ENCODE assay signal across 37 mouse cellular contexts in the genomic region with DNA sequence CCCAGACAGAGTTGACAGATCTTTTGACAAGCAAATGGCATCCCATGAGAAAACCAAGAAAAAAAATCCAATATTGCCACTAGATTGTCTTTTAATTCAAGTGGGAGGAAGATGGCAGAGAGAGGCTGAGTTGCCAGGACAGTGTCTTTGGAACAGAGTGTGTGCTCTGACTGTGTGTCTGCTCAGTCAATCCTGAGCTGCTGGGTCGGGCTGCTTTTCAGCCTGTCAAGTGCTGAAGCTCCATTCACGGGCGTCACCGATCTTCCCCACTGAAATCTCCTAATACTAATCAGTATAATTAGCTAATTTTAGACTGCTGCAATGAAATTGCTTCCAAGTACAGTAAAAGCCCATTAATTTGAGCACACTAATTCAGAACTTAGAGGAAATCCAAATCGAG. TPM values are rescaled to one million over a fixed set of nuclear protein-coding genes. Genes with fewer than 3 reads are reported as not detected.
"Had no signal": no experiment of that assay in that cellular context is flagged by ENCODE, and none has a peak within 500 bp of the region (broad histone marks: within the 10 kb centered on the region; RNA-seq: fewer than 3 reads in every experiment).

No protein-coding gene starts in this region.

- H3K9me3 ChIP-seq: heart, embryonic 10.5 days; heart, embryonic 12.5 days; hindbrain, embryonic 10.5 days; intestine, embryonic 15.5 days; limb, embryonic 10.5 days; limb, embryonic 12.5 days; liver, embryonic 13.5 days; liver, embryonic 15.5 days had no signal

- H3K27me3 ChIP-seq: intestine, embryonic 15.5 days; liver, embryonic 13.5 days; liver, embryonic 15.5 days had no signal

- DNase-seq: gastrocnemius, adult 2 months; gastrocnemius, postnatal 10 days; gastrocnemius, postnatal 25 days; heart, adult 18-20 months; heart, postnatal 10 days; heart, postnatal 4 days; kidney, adult 18-20 months; kidney, adult 8-10 months; kidney, postnatal 10 days; kidney, postnatal 25 days; kidney, postnatal 4 days; liver; liver, embryonic 13.5 days; liver, postnatal 0 days had no signal

- H3K27ac ChIP-seq: gastrocnemius, adult 2 months; heart, embryonic 10.5 days; hindbrain, embryonic 10.5 days; hindbrain, embryonic 14.5 days; intestine, embryonic 15.5 days; layer of hippocampus, adult 2 months; left cerebral cortex, adult 2 months; limb, embryonic 10.5 days; limb, embryonic 12.5 days; liver, embryonic 13.5 days; liver, embryonic 15.5 days had no signal

- ATAC-seq: hindbrain, embryonic 16.5 days; inflammation-experienced regulatory T-cells, adult 6 months; intestine, embryonic 15.5 days; intestine, postnatal 0 days; liver, postnatal 0 days had no signal

- H3K9ac ChIP-seq: heart, embryonic 12.5 days; hindbrain, embryonic 14.5 days; intestine, embryonic 15.5 days; limb, embryonic 12.5 days; liver, embryonic 13.5 days; liver, embryonic 15.5 days; liver, postnatal 0 days had no signal

- H3K4me1 ChIP-seq: heart, embryonic 10.5 days; heart, embryonic 12.5 days; hindbrain, embryonic 10.5 days; intestine, embryonic 15.5 days; limb, embryonic 10.5 days; limb, embryonic 12.5 days; liver, embryonic 13.5 days; liver, embryonic 15.5 days had no signal

- H3K36me3 ChIP-seq: heart, embryonic 10.5 days; heart, embryonic 12.5 days; hindbrain, embryonic 10.5 days; intestine, embryonic 15.5 days; limb, embryonic 10.5 days; limb, embryonic 12.5 days; liver, embryonic 13.5 days; liver, embryonic 15.5 days had no signal

- H3K4me2 ChIP-seq: heart, embryonic 12.5 days; hindbrain, embryonic 14.5 days; intestine, embryonic 15.5 days; limb, embryonic 12.5 days; liver, embryonic 11.5 days; liver, embryonic 13.5 days; liver, embryonic 15.5 days had no signal

- H3K4me3 ChIP-seq: gastrocnemius, adult 2 months; heart, embryonic 10.5 days; heart, embryonic 12.5 days; hindbrain, embryonic 10.5 days; intestine, embryonic 15.5 days; layer of hippocampus, adult 2 months; left cerebral cortex, adult 2 months; limb, embryonic 10.5 days; limb, embryonic 12.5 days; liver, embryonic 13.5 days; liver, embryonic 15.5 days had no signal

RNA-seq across cellular contexts. Expression of gene Fate1, which starts 1.5 kb away (rescaled TPM):
- total RNA-seq: gastrocnemius, adult 2 months; gastrocnemius, postnatal 10 days; gastrocnemius, postnatal 25 days; granulocyte monocyte progenitor cell, adult 5-6 weeks; heart, adult 18-20 months; heart, adult 8-10 months; heart, postnatal 25 days; heart, postnatal 4 days; layer of hippocampus, adult 2 months; layer of hippocampus, postnatal 10 days; layer of hippocampus, postnatal 25 days; left cerebral cortex, adult 2 months; left cerebral cortex, postnatal 14 days had no signal
- polyA plus RNA-seq: heart, embryonic 12.5 days; heart, embryonic 14.5 days; heart, embryonic 16.5 days; hindbrain, embryonic 10.5 days; hindbrain, embryonic 14.5 days; inflammation-experienced regulatory T-cells, adult 6 months; intestine, embryonic 15.5 days; intestine, postnatal 0 days; kidney, embryonic 14.5 days; limb, embryonic 10.5 days; limb, embryonic 12.5 days; liver, embryonic 11.5 days; liver, embryonic 13.5 days; liver, embryonic 15.5 days; liver, postnatal 0 days had no signal

RNA-seq across cellular contexts. Expression of gene Prrg3, which starts 8.9 kb away (rescaled TPM):
- total RNA-seq: granulocyte monocyte progenitor cell, adult 5-6 weeks had no signal
- polyA plus RNA-seq: inflammation-experienced regulatory T-cells, adult 6 months had no signal

RNA-seq across cellular contexts. Expression of gene Cnga2, which starts 20.3 kb away (rescaled TPM):
- total RNA-seq: gastrocnemius, adult 2 months; gastrocnemius, postnatal 10 days; gastrocnemius, postnatal 25 days; granulocyte monocyte progenitor cell, adult 5-6 weeks; heart, adult 18-20 months; heart, adult 8-10 months; heart, postnatal 25 days; layer of hippocampus, postnatal 25 days had no signal
- polyA plus RNA-seq: heart, embryonic 12.5 days; hindbrain, embryonic 10.5 days; intestine, embryonic 15.5 days; intestine, postnatal 0 days; liver, embryonic 11.5 days; liver, embryonic 15.5 days; liver, postnatal 0 days had no signal

RNA-seq across cellular contexts. Expression of gene Gm1141, which starts 50.5 kb away (rescaled TPM):
- total RNA-seq: gastrocnemius, postnatal 25 days; granulocyte monocyte progenitor cell, adult 5-6 weeks; heart, adult 18-20 months; heart, adult 8-10 months; heart, postnatal 25 days had no signal
- polyA plus RNA-seq: heart, embryonic 14.5 days; inflammation-experienced regulatory T-cells, adult 6 months; intestine, embryonic 15.5 days; intestine, postnatal 0 days; limb, embryonic 10.5 days; liver, embryonic 11.5 days; liver, embryonic 13.5 days; liver, embryonic 15.5 days; liver, postnatal 0 days had no signal
